Mouse (Mus musculus) left cerebral cortex, postnatal 4 days (tissue): ENCODE data around the gene Rps15. TPM values are rescaled to one million over a fixed set of nuclear protein-coding genes. Genes with fewer than 3 reads are reported as not detected.

ENCODE experiments used
- DNase-seq: peaks from one replicate; pipeline ENCODE4 v3.0.0-alpha.2; 2022
- intact Hi-C: fragments of 180-260 bp; cut with DNase I; formaldehyde crosslinking; loops from one replicate; pipeline ENCODE4 v1.15.1; 2025
- total RNA-seq, 2 experiments: library from RNA; stranded (reverse); gene quantifications; 2 replicates each; pipeline ENCODE4 v1.2.3; 2021

The Rps15 gene
- total RNA-seq, 2 experiments from 2014 or later = 873 to 899 TPM

- intact Hi-C loops = no loop called here
- no peak for DNase-seq
Measured at GRCm38 (mm10) chr10:80285222-80286070, 6.8 kb upstream of the Rps15 start.

GRCm38 (mm10) chr10:80288097-80288496 lies 4.2 kb upstream of the Rps15 start:
- intact Hi-C loops = no loop called here

GRCm38 (mm10) chr10:80288657-80289056 lies 3.6 kb upstream of the Rps15 start:
- intact Hi-C loops = no loop called here
- DNase-seq = no peak

More at GRCm38 (mm10) chr10:80288097-80288496, 4.2 kb upstream of the Rps15 start:
- no peak for DNase-seq

GRCm38 (mm10) chr10:80293325-80293724 lies 1.1 kb downstream of the Rps15 start:
- intact Hi-C loops = no loop called here
- DNase-seq = no peak

- no peak for DNase-seq
- intact Hi-C loops = no loop called here
Measured at GRCm38 (mm10) chr10:80294311-80294710, 2.1 kb downstream of the Rps15 start.

- intact Hi-C loops = no loop called here
- DNase-seq = peak; percentile 33
Measured at GRCm38 (mm10) chr10:80294788-80295303, 2.6 kb downstream of the Rps15 start.

GRCm38 (mm10) chr10:80295618-80296425 lies 3.6 kb downstream of the Rps15 start, which contains the start of gene Apc2:
Apc2 (plus strand) TSS chr10:80295977.
- intact Hi-C loops = no loop called here
- DNase-seq = peak; percentile 84

GRCm38 (mm10) chr10:80296824-80297223 lies 4.6 kb downstream of the Rps15 start:
- no peak for DNase-seq
- intact Hi-C loops = no loop called here

- intact Hi-C loops = no loop called here
- no peak for DNase-seq
Measured at GRCm38 (mm10) chr10:80297526-80298133, 5.4 kb downstream of the Rps15 start.

- DNase-seq = peak; percentile 97
- intact Hi-C loops = no loop called here
Measured at GRCm38 (mm10) chr10:80298571-80299281, 6.5 kb downstream of the Rps15 start.

- intact Hi-C loops = no loop called here
Measured at GRCm38 (mm10) chr10:80299301-80299700, 7.0 kb downstream of the Rps15 start.

GRCm38 (mm10) chr10:80299824-80300223 lies 7.6 kb downstream of the Rps15 start:
- no peak for DNase-seq
- intact Hi-C loops = no loop called here

More at GRCm38 (mm10) chr10:80299301-80299700, 7.0 kb downstream of the Rps15 start:
- peak; percentile 55 for DNase-seq

- peak; percentile 83 for DNase-seq
- intact Hi-C loops = no loop called here
Measured at GRCm38 (mm10) chr10:80300672-80301181, 8.5 kb downstream of the Rps15 start.

- intact Hi-C loops = no loop called here
- DNase-seq = no peak
Measured at GRCm38 (mm10) chr10:80301256-80302081, 9.2 kb downstream of the Rps15 start.

- intact Hi-C loops = no loop called here
- DNase-seq = no peak
Measured at GRCm38 (mm10) chr10:80302082-80302355, 9.8 kb downstream of the Rps15 start.

GRCm38 (mm10) chr10:80302471-80302881 lies 10.2 kb downstream of the Rps15 start:
- DNase-seq = peak; percentile 90
- intact Hi-C loops = no loop called here

GRCm38 (mm10) chr10:80304458-80304857 lies 12.2 kb downstream of the Rps15 start:
- intact Hi-C loops = no loop called here
- DNase-seq = no peak

GRCm38 (mm10) chr10:80304862-80305261 lies 12.6 kb downstream of the Rps15 start:
- no peak for DNase-seq
- intact Hi-C loops = no loop called here

GRCm38 (mm10) chr10:80311560-80311959 lies 19.3 kb downstream of the Rps15 start:
- peak; percentile 53 for DNase-seq
- intact Hi-C loops = no loop called here
